Mouse (Mus musculus): ENCODE measurements around the gene Luc7l3. TPM values are rescaled to one million over a fixed set of nuclear protein-coding genes. Genes with fewer than 3 reads are reported as not detected.

The Luc7l3 gene
- 185 TPM for polyA plus RNA-seq (2014; fragmentation: Illumina TruSeq; extraction: RNeasy Lipid Tissue Mini Kit (QIAGEN cat#74804); ENCODE audit: low read depth, low replicate concordance)

DNA sequence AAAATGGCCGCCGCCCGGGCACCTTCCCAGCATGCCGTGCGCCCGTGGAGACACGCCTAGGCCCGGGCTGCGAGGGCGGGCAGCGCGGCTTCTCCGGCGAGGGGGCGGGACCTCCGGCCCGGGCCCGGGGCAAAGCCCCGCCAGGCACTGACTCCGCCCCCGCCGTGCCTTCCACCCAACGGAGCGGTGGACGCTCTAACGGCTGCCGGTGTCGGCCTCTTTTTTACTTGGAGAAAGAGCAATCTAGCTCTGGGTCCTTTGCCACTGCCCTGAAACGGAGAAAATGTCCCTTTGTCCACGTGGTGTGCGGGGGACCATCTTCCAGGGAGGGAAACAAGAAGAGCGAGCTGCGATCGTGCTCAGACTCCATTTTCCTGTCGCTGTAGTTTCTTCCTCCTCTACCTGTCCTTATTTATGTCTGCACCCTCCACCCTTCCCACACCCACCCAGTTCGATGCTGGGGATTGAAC lies at the start of gene Luc7l3:
Luc7l3 (minus strand) TSS at position 58 of the 470 bp plus-strand sequence.

GRCm38 (mm10) chr11:94327693-94328643 lies 6.2 kb upstream of the Luc7l3 start, which contains the start of gene Ankrd40:
Gene Ankrd40 (plus strand): TSS chr11:94328001.

DNA sequence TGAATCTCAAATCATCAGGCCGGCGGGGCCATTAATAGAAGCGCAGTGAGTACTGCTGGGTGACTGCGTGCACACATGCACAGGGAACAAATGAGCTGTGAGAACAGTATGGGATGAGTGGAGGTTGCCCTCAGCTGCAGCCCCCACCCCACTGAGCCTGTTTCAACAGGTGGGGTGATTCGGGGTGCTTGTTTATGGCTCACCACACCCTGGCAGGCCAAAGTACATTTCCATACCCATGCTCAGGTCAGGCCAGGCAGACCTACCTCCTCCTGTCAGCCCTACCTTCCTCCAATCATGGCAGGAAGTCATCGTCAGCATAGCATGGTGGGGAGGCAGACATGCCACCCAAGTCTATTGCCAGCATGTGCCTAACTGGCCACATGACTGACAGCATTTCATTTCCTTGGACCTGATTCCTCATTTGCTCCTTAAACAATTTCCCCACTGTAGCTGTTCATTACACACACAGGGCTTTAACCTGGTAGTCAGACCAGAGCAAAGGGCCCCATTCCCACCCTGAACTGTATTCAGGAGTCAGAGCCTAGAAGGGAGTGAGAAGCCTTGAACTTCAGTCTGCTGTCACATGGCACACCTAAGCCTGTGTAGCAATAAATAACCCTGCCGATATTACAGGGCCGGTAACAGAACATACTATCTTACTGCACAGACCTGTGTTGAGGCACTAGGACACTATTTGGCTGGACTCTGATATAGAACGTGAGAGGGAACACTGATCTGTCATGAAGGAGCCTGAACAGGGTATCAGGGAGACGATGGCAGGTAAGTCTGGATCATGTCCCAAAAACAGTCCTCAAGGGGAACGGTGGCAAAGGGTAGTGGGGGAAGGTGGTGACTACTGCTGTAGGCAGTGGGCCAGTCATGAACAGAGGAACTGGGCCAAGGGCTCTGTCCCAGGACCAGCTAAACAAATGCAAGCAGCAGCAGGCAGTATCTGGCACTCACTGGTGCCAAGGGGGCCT lies 40.3 kb downstream of the Luc7l3 start, which contains the start of gene Gm21885:
Gm21885 (plus strand) TSS at position 675 of the 983 bp plus-strand sequence.

GRCm38 (mm10) chr11:94245955-94246788 lies 75.6 kb downstream of the Luc7l3 start, which contains the start of gene Wfikkn2:
Gene Wfikkn2 (minus strand): TSS chr11:94246005.

Other genes starting within 250 kb of the Luc7l3 start
- gene Tob1, start 110.5 kb downstream of the Luc7l3 start, polyA plus RNA-seq (2014; fragmentation: Illumina TruSeq; extraction: RNeasy Lipid Tissue Mini Kit (QIAGEN cat#74804); ENCODE audit: low read depth, low replicate concordance), result 595 TPM
- gene Wfikkn2, start 76.0 kb downstream of the Luc7l3 start, polyA plus RNA-seq (2014; fragmentation: Illumina TruSeq; extraction: RNeasy Lipid Tissue Mini Kit (QIAGEN cat#74804); ENCODE audit: low read depth, low replicate concordance), result not detected
- gene Gm21885, start 40.1 kb downstream of the Luc7l3 start, polyA plus RNA-seq (2014; fragmentation: Illumina TruSeq; extraction: RNeasy Lipid Tissue Mini Kit (QIAGEN cat#74804); ENCODE audit: low read depth, low replicate concordance), result not detected
- 124 TPM for gene Ankrd40, start 6.0 kb upstream of the Luc7l3 start, polyA plus RNA-seq (2014; fragmentation: Illumina TruSeq; extraction: RNeasy Lipid Tissue Mini Kit (QIAGEN cat#74804); ENCODE audit: low read depth, low replicate concordance)
- gene Abcc3, start 71.0 kb upstream of the Luc7l3 start, polyA plus RNA-seq (2014; fragmentation: Illumina TruSeq; extraction: RNeasy Lipid Tissue Mini Kit (QIAGEN cat#74804); ENCODE audit: low read depth, low replicate concordance), result 0.58 TPM
- gene Cacna1g, start 152.2 kb upstream of the Luc7l3 start, polyA plus RNA-seq (2014; fragmentation: Illumina TruSeq; extraction: RNeasy Lipid Tissue Mini Kit (QIAGEN cat#74804); ENCODE audit: low read depth, low replicate concordance), result not detected
- gene Spata20, start 164.2 kb upstream of the Luc7l3 start, polyA plus RNA-seq (2014; fragmentation: Illumina TruSeq; extraction: RNeasy Lipid Tissue Mini Kit (QIAGEN cat#74804); ENCODE audit: low read depth, low replicate concordance), result not detected
- 1.2 TPM for gene Epn3, start 178.0 kb upstream of the Luc7l3 start, polyA plus RNA-seq (2014; fragmentation: Illumina TruSeq; extraction: RNeasy Lipid Tissue Mini Kit (QIAGEN cat#74804); ENCODE audit: low read depth, low replicate concordance)
- gene Mycbpap, start 199.8 kb upstream of the Luc7l3 start, polyA plus RNA-seq (2014; fragmentation: Illumina TruSeq; extraction: RNeasy Lipid Tissue Mini Kit (QIAGEN cat#74804); ENCODE audit: low read depth, low replicate concordance), result not detected
- 9.0 TPM for gene Rsad1, start 227.3 kb upstream of the Luc7l3 start, polyA plus RNA-seq (2014; fragmentation: Illumina TruSeq; extraction: RNeasy Lipid Tissue Mini Kit (QIAGEN cat#74804); ENCODE audit: low read depth, low replicate concordance)
- gene Chad, start 243.1 kb upstream of the Luc7l3 start, polyA plus RNA-seq (2014; fragmentation: Illumina TruSeq; extraction: RNeasy Lipid Tissue Mini Kit (QIAGEN cat#74804); ENCODE audit: low read depth, low replicate concordance), result not detected

Data from adrenal gland, adult 10 weeks (tissue).